Mouse (Mus musculus) ovary, postnatal 10 days (tissue): ENCODE results near the gene Zic3.

Experiments
- DNase-seq: peaks from one replicate; pipeline ENCODE4 v3.0.0; 2022; ENCODE audit warnings: low spot score

The Zic3 gene

DNA sequence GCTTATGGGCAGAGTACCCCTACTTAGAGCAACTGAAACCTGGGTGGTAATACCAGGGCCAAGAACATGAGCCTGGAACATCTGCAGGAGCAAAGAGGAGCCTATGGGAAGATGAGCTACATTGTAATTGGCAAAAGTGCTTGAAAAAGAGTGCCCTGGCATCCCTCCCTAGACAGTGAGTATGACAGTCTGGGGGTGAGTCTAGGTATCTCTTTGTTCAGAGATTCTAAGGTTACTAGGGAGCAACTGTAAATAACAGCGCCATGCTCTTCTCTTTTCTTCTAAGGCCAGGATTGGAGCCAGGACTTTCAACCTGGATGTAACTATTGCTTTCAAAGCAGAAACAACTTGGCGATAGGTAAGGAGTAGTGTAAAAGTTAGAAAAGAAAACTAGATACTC lies at the start of gene Zic3:
Zic3 (plus strand) TSS at position 301 of the 400 bp plus-strand sequence.
- DNase-seq, result no peak

DNA sequence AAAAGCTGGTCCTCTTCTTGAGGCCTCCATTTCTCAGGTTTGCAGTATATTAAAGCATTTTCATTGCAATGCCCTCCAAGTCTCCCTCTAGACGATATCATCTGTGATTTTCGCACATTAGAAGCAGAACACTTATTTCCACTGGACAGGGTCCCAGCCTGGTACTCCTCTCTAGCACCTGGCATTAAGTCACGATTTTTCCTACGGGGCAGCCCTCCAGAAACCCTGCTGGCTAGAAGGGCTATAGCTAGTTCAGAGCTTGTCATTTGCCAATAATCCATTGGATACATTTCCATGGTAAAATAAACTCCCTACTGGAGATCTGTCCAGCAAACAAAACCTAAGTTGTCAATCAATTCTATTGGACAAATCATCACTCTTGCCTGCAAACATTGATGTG lies 40.1 kb upstream of the Zic3 start:
- no peak for DNase-seq

DNA sequence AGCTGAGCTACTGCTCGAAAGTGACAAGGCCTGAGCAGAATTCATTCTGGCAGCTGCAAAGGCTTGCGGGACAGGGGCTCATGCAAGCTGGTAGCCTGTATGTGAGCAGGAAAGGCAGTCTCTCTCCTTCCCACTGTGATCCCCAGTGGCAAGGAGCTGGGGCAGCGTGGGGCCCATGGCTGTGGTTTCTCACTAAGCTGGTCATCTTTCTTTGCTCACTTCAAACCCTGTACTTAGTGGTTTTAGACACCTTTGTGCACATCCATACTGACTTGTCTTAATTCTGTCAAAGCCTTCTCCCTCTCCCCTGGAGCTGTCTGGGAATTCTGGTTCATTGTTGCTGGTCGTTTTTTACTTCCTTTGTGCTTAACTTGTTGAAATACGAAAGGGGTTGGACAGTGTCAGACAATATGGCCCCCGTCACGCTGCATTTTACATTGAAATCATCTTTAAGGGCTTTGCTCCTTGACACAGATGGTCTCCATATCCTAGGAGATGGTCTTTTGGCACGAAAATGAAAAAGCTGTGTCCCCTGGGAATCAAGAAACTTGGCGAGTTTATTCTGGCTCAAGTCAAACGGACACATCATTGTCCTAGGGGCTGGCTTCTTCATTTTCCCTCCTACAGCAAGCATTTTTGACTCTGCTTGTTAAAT lies 34.9 kb upstream of the Zic3 start:
- no peak for DNase-seq

DNA sequence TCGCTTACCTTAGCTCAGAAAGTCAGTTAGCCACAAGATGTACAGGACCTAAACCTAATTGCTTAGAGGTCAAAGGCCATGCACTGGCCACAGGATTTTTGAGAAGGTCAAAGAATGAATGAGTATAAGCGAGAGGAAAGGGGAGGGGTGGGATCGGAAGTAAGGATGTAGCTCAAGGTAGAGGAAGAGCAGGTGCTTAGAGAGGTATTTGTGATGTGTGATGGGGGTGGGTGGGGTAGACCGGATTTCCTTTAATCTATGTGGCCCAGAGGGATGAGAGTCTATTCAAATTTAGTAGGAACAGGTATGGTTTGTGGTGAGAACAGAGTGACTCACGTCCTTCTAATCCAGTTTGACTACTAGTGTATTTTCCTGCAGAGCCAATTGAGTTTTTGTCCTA lies 9.1 kb upstream of the Zic3 start:
- DNase-seq, result no peak

- DNase-seq, result no peak
These were observed 8.4 kb upstream of the Zic3 start for GRCm38 (mm10) chrX:58014093-58014492.

DNA sequence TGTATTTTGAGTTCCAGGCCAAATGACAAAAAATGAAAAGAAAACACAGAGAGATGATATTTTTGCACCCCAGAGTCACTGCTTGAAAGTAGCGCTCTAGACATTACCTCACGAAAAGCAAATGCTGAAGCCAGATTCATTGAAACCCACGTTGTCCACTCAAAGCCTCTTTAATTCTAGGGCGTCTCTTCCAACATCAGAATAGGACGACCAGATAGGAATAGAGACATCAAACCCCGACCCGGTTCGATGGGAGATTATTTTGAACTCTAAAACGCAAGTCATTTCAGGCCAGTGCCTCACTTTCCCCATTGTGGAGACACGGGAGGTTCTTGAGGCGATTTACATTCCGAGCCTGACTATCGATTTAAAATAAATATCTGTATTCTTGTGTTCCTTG lies 7.7 kb upstream of the Zic3 start:
- DNase-seq, result no peak

- DNase-seq, result no peak
These were observed 7.1 kb upstream of the Zic3 start for GRCm38 (mm10) chrX:58015336-58015945.

GRCm38 (mm10) chrX:58018720-58019119 lies 3.8 kb upstream of the Zic3 start:
- no peak for DNase-seq

DNA sequence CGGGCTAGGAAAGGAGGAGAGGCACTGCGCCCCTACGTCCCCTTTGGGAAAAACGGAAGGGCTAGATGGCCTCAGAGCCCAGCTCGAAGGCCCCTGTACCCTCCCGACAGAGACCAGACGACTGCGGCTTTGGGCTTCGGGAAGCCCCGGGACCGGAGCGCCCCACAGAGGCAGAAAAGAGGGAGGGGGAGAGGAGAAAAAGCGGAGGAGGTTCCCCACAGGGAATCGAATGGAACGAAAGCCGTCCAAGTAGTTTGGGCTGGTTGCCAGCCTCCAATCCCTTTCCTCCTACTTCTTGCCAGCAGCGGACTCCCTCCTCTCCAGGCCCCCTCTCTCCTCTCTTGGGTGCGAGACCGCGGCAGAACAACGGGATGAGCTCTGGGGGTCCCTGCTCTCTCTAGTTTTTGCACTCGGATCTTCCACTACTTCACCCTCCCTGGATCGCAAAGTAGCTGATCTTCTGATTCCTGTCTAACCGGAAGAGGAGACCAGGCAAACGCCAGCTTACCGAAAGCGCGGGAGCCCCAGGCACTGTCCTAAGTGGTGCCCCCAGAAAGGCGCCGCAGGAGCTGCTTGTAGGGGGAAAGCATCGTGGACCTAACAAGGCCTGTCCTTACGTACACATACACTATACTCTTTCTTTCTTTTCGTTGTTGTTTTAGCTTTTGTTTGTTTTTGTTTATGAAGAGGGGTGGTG lies 3.1 kb upstream of the Zic3 start:
- no peak for DNase-seq

- DNase-seq, result no peak
These were observed 5.1 kb downstream of the Zic3 start for GRCm38 (mm10) chrX:58027631-58028030.

DNA sequence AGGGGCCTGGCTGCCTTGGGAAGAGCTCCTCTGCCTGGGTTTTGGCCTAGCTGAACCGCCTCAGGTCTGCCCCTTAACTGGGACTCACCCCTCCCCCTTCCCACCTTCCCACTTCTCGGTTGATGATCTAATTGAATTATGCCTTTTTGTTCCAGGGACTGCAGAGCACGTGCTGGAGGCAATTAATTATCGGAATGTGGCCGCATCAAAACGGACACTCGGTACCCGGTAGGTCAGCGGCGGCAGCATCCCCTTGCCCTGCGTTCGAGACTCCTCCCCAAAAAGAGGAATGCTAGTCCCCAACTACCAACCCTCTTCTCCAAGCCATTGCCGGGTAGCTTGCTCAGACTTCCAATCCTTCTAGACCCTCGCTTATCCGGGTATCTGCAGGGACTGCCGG lies 5.6 kb downstream of the Zic3 start:
- DNase-seq, result no peak

DNA sequence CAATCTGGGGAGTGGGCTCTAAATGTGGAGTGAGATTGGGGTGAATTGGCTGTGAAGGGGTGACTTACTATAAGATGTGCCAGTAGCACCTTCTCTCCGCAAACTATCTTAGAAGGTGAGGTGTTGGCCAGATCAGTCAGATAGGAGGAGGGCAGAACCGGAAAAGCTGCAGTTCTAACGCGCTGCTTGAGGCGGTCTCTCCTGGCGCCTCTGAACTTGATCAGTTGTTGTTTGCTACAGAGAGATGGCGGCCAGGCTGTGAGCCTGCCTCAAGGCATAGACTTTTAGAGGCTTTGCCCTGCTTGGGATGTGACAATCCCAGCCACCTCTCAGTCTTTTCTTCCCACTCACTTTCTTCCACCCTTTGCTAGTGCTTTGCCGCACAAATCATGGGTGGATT lies 6.4 kb downstream of the Zic3 start:
- no peak for DNase-seq

DNA sequence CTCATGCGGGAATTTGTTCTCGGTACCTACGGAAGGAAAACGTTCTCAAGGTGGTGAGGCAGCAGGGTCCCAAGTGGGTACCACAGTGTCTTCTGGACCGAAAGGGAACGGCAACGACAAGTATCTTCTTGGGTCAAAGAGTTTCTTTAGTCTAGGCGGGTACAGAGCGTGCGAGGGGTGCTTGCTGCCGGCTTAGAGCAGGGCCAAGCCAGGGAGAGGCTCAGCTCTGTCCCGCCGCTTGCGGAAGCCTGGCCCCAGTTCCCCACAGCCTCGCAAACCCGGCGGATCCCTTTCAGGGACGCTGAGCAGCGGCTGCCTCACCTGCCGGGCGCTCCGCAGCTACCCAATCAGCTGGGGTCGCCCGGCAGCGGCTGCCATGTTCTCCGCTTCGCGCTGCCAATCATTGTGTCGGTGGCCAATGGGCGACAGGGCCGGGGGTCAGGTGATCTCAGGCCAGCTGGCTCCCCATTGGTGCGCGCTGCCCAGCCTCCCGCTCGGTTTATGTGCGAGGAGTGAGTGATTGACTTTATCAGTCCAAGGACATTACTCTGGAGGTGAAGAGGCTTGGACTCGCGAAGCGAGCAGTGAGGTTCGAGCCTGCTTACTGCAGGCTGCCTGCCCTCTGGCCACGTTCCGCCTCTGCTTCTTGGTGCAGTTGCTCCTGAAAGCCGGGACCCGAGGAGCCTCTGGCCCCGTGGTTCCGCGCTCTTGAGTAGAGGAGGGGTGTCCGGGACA lies 7.8 kb downstream of the Zic3 start:
- DNase-seq, result no peak

GRCm38 (mm10) chrX:58030835-58031670 lies 8.6 kb downstream of the Zic3 start:
- DNase-seq, result no peak

DNA sequence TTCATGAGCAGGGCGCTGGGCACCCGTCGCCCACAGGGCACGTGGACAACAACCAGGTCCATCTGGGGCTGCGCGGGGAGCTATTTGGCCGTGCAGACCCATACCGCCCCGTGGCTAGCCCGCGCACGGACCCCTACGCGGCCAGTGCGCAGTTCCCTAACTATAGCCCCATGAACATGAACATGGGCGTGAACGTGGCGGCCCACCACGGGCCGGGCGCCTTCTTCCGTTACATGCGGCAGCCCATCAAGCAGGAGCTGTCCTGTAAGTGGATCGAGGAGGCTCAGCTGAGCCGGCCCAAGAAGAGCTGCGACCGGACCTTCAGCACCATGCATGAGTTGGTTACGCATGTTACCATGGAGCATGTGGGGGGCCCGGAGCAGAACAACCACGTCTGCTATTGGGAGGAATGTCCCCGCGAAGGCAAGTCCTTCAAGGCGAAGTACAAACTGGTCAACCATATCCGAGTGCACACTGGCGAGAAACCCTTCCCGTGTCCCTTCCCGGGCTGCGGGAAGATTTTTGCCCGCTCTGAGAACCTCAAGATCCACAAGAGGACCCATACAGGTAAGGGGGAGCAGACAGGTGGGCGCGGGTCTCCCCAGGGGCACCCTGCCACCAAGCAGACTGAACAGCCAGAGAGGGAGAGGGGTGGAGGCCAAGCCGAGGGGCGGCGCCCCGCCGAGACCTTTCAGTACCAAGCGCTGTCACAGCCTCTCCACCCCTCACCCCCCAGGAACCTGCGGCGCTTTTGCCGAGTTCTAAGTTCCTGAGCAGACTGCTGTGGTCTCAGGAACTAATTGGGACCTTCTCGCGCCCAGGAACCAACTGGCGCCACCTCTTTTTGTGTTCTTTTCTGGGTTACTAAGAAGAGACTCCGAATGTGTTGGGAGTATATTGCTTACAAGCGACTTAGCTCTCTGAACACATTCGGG lies 9.4 kb downstream of the Zic3 start:
- DNase-seq, result no peak

GRCm38 (mm10) chrX:58032622-58033021 lies 10.1 kb downstream of the Zic3 start:
- DNase-seq, result no peak

DNA sequence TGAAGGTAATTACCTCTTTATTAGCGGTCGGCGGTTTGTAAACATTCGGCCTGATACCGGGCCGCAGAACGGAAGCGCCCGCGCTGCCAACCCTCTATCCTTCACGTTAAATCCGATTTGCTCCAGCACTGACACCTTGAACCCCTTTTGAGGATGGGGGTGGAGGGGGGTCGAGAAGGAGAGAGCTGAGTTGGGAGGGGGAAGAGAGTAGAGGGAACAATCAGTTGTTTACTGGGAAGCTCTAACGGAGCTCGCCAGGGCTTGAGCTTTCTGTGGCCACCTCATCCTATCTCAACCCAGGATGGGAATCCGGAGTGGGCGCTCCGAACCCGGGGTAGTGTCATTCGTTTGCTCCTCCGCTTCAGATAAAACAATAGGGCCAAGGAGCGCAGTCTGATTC lies 11.0 kb downstream of the Zic3 start:
- no peak for DNase-seq

- no peak for DNase-seq
These were observed 15.8 kb downstream of the Zic3 start for GRCm38 (mm10) chrX:58038061-58039007.

- DNase-seq, result no peak
These were observed 17.2 kb downstream of the Zic3 start for GRCm38 (mm10) chrX:58039703-58040102.

GRCm38 (mm10) chrX:58041865-58042264 lies 19.4 kb downstream of the Zic3 start:
- DNase-seq, result no peak
